19 mouse cellular contexts compared by ENCODE assay signal in the genomic region with DNA sequence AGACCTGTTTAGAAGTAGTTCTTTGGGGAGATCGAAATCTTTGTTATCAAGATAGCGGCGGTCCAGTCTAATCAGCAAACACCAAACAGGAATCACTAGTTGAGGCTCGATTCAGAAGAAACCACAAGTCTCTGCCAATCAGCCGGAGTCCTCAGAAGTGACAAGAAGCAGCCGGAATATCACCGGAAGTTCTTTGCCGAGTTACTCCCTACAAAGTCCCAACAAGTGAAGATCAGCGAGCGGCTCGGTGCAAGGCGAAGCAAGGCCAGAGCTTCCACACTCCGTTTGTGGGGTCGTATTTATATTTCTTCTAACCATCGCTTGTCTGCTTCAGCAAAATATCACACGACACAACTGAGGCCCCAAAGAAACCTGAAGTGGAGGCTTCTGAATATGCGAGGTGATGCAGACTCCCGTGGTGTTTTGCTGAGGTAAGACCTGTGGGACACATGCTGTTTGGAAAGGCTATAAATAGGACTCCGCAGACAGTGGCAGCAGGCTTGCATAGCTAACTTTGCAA. TPM values are rescaled to one million over a fixed set of nuclear protein-coding genes. Genes with fewer than 3 reads are reported as not detected.
A peak's percentile ranks its signal among the peaks of the same experiment; 100 is the strongest.
DNase-seq lines count a peak whose midpoint lies in the region.
"Had no signal": no experiment of that assay in that cellular context is flagged by ENCODE, and none has a peak within 500 bp of the region (broad histone marks: within the 10 kb centered on the region; RNA-seq: fewer than 3 reads in every experiment).

No protein-coding gene starts in this region.

- peak; percentile 23 for DNase-seq in thymus, postnatal 4 days
- no peak for DNase-seq in thymus, postnatal 36 days
- DNase-seq in embryonic facial prominence, embryonic 10.5 days (ENCODE audit: low spot score), result no peak
- peak; percentile 25 for DNase-seq in heart, postnatal 4 days
- no peak for DNase-seq in hindbrain, embryonic 10.5 days (ENCODE audit: low spot score)
- DNase-seq in urinary bladder, adult 18-20 months (ENCODE audit: low spot score in 2 of 2), result no peak
- no peak for DNase-seq in urinary bladder, postnatal 25 days (ENCODE audit: low spot score)
- DNase-seq: cerebellum, postnatal 10 days; gastrocnemius, postnatal 14 days; lung, adult 18-20 months; right cerebral cortex, adult 18-20 months; thymus, adult 18-20 months had no signal

- peak overlapping the region; percentile 54; the same call in 1 of the 2 replicates for H3K27ac ChIP-seq in embryonic facial prominence, embryonic 10.5 days (replicated peaks)
- no peak overlapping the region for H3K27ac ChIP-seq in hindbrain, embryonic 10.5 days
- H3K27ac ChIP-seq: forebrain, embryonic 13.5 days; hindbrain, embryonic 13.5 days had no signal

- H3K36me3 ChIP-seq in embryonic facial prominence, embryonic 10.5 days (replicated peaks), result no peaks in the 10 kb centered on the region
- no peaks in the 10 kb centered on the region for H3K36me3 ChIP-seq in hindbrain, embryonic 10.5 days
- H3K36me3 ChIP-seq: hindbrain, embryonic 13.5 days had no signal

- WGBS in embryonic facial prominence, embryonic 10.5 days, result 88% methylated on average over 19 of the region's 19 CpGs
- WGBS in hindbrain, embryonic 10.5 days, result 87% methylated on average over 19 of the region's 19 CpGs

- peaks cover 7% of the 10 kb centered on the region for H3K27me3 ChIP-seq in embryonic facial prominence, embryonic 10.5 days (replicated peaks; ENCODE audit: low read depth, poor library complexity, severe bottlenecking)
- peaks cover 6% of the 10 kb centered on the region; the same call in 1 of the 2 replicates for H3K27me3 ChIP-seq in hindbrain, embryonic 10.5 days (ENCODE audit: insufficient read depth, poor library complexity, severe bottlenecking)
- H3K27me3 ChIP-seq: forebrain, embryonic 13.5 days; hindbrain, embryonic 13.5 days had no signal

- no peaks in the 10 kb centered on the region for H3K9me3 ChIP-seq in embryonic facial prominence, embryonic 10.5 days
- H3K9me3 ChIP-seq in hindbrain, embryonic 10.5 days, result 0 out of 2 replicates have a peak, but pooled peaks cover 2% of the 10 kb centered on the region
- H3K9me3 ChIP-seq: forebrain, embryonic 13.5 days; hindbrain, embryonic 13.5 days had no signal

- no peak overlapping the region for H3K4me3 ChIP-seq in embryonic facial prominence, embryonic 10.5 days
- no peak overlapping the region for H3K4me3 ChIP-seq in hindbrain, embryonic 10.5 days
- H3K4me3 ChIP-seq: forebrain, embryonic 13.5 days; hindbrain, embryonic 13.5 days had no signal

- peaks cover 54% of the 10 kb centered on the region for H3K4me1 ChIP-seq in embryonic facial prominence, embryonic 10.5 days
- peaks cover 23% of the 10 kb centered on the region for H3K4me1 ChIP-seq in hindbrain, embryonic 10.5 days (replicated peaks)

RNA-seq across cellular contexts. Expression of a gene that starts 10.1 kb away (rescaled TPM):
- polyA plus RNA-seq in embryonic facial prominence, embryonic 10.5 days (2016; fragmentation: Nextera tagmentation; extraction: Ambion mirVana), result not detected in 2 replicates
- total RNA-seq in heart, postnatal 4 days (2021), result not detected
- not detected in 2 replicates for polyA plus RNA-seq in hindbrain, embryonic 10.5 days (2016; fragmentation: Nextera tagmentation; extraction: Ambion mirVana)
- total RNA-seq: gastrocnemius, postnatal 14 days; layer of hippocampus, adult 18-20 months; left cerebral cortex, postnatal 14 days; megakaryocyte-erythroid progenitor cell, adult 5-6 weeks; neutrophil, adult 5-6 weeks had no signal
- polyA plus RNA-seq: embryonic facial prominence, embryonic 11.5 days; forebrain, embryonic 13.5 days; hindbrain, embryonic 13.5 days had no signal

RNA-seq across cellular contexts. Expression of a gene that starts 21.8 kb away (rescaled TPM):
- 23.5 and 28.4 TPM in 2 replicates for polyA plus RNA-seq in embryonic facial prominence, embryonic 10.5 days (2016; fragmentation: Nextera tagmentation; extraction: Ambion mirVana)
- total RNA-seq in heart, postnatal 4 days (2021), result 10 to 100 TPM; 51.2 to 52.0 TPM
- 18.7 and 21.9 TPM in 2 replicates for polyA plus RNA-seq in hindbrain, embryonic 10.5 days (2016; fragmentation: Nextera tagmentation; extraction: Ambion mirVana)

RNA-seq across cellular contexts. Expression of a gene that starts 30.6 kb away (rescaled TPM):
- polyA plus RNA-seq in embryonic facial prominence, embryonic 10.5 days (2016; fragmentation: Nextera tagmentation; extraction: Ambion mirVana), result 55.0 and 57.2 TPM in 2 replicates
- total RNA-seq in heart, postnatal 4 days (2021), result 10 to 100 TPM; 16.2 TPM
- polyA plus RNA-seq in hindbrain, embryonic 10.5 days (2016; fragmentation: Nextera tagmentation; extraction: Ambion mirVana), result 43.2 and 50.5 TPM in 2 replicates

Comparison
In these comparisons a context has a peak if more than half of its experiments do, and no peak if none do; other contexts are left out.
1. DNase-seq: peak in thymus, postnatal 4 days (single experiment) and heart, postnatal 4 days (single experiment); none in thymus, postnatal 36 days (0 of 2), embryonic facial prominence, embryonic 10.5 days (single experiment), hindbrain, embryonic 10.5 days (single experiment), urinary bladder, adult 18-20 months (0 of 2) and urinary bladder, postnatal 25 days (single experiment).